Mouse (Mus musculus) CH12.LX (cell line): ENCODE measurements around the gene Hnrnpul1. TPM values are rescaled to one million over a fixed set of nuclear protein-coding genes. Genes with fewer than 3 reads are reported as not detected.
A peak's percentile ranks its signal among the peaks of the same experiment; 100 is the strongest.

ENCODE experiments used
- DNase-seq: peaks from one replicate; pipeline ENCODE4 v3.0.0-alpha.2; 2013; ENCODE audit errors: extremely low read depth
- H3K27ac ChIP-seq: 2 replicates; pipeline ENCODE4 v1.5.1; 2012; ENCODE audit warnings: low read depth, mild to moderate bottlenecking, control low read depth, moderate library complexity; ENCODE audit not compliant: insufficient read depth
- H3K27me3 ChIP-seq: replicated peaks from 2 replicates; pipeline ENCODE3; 2012; ENCODE audit warnings: inconsistent platforms
- H3K36me3 ChIP-seq, 2 experiments: replicated peaks in 1 of 2; 2 replicates each; pipeline versions ENCODE3 to v1.6.1; 2012; ENCODE audit warnings: inconsistent platforms in 1 of 2, low read length in 1 of 2, mild to moderate bottlenecking in 1 of 2, mixed read lengths in 1 of 2, moderate library complexity in 1 of 2; ENCODE audit not compliant: control insufficient read depth in 1 of 2, insufficient read depth in 1 of 2
- H3K4me1 ChIP-seq, 2 experiments: 2 replicates each; pipeline ENCODE4 v1.6.1; 2012; ENCODE audit warnings: inconsistent platforms in 1 of 2, moderate library complexity in 1 of 2; ENCODE audit not compliant: insufficient read depth in 2 of 2, control insufficient read depth in 1 of 2
- H3K4me2 ChIP-seq: 2 replicates; pipeline ENCODE4 v1.6.1; 2012; ENCODE audit warnings: low read depth, mild to moderate bottlenecking, control low read depth; ENCODE audit not compliant: poor library complexity, insufficient read depth, severe bottlenecking
- H3K4me3 ChIP-seq, 3 experiments: fragments of 150-350 bp in 1 of 3; sonication (generic) in 1 of 3; replicated peaks in 1 of 3; 2 replicates each; pipeline versions ENCODE3 to v1.5.1; 2011 to 2012; ENCODE audit warnings: low read depth in 2 of 3, low read length in 2 of 3, mild to moderate bottlenecking in 2 of 3, moderate library complexity in 2 of 3, control low read depth in 1 of 3, improper control_type of control experiment in 1 of 3, inconsistent platforms in 1 of 3, mixed read lengths in 1 of 3; ENCODE audit not compliant: poor library complexity in 1 of 3
- H3K79me2 ChIP-seq: replicated peaks from 2 replicates; pipeline ENCODE4 v1.6.1; 2012; ENCODE audit warnings: mild to moderate bottlenecking, moderate library complexity; ENCODE audit not compliant: control insufficient read depth, poor library complexity, insufficient read depth, severe bottlenecking; ENCODE audit errors: extremely low read depth
- H3K9ac ChIP-seq: 2 replicates; pipeline ENCODE4 v1.6.1; 2012; ENCODE audit warnings: low read depth, mild to moderate bottlenecking, control low read depth, moderate library complexity; ENCODE audit not compliant: insufficient read depth
- H3K9me3 ChIP-seq: replicated peaks from 2 replicates; pipeline ENCODE3; 2012; ENCODE audit warnings: low read length, inconsistent platforms, mixed read lengths
- BHLHE40 ChIP-seq: IDR thresholded peaks from 2 replicates; pipeline ENCODE4 v1.6.1; 2011; ENCODE audit warnings: mild to moderate bottlenecking, low read depth, low read length, improper control_type of control experiment
- CTCF ChIP-seq, 2 experiments: IDR thresholded peaks in 1 of 2; conservative IDR thresholded peaks in 1 of 2; 2 replicates each; pipeline ENCODE4 v1.5.1; 2011 to 2012; ENCODE audit warnings: low read depth in 2 of 2, low read length in 2 of 2, improper control_type of control experiment in 1 of 2, inconsistent platforms in 1 of 2, mild to moderate bottlenecking in 1 of 2, moderate library complexity in 1 of 2
- E2F4 ChIP-seq: IDR thresholded peaks from 2 replicates; pipeline ENCODE4 v1.6.1; 2011; ENCODE audit warnings: low read depth, low read length, improper control_type of control experiment; ENCODE audit not compliant: insufficient replicate concordance
- EP300 ChIP-seq: IDR thresholded peaks from 2 replicates; pipeline ENCODE4 v1.6.1; 2011; ENCODE audit warnings: low read length, improper control_type of control experiment
- ETS1 ChIP-seq: conservative IDR thresholded peaks from 2 replicates; pipeline ENCODE4 v1.6.1; 2012; ENCODE audit warnings: low read depth, mild to moderate bottlenecking, inconsistent platforms, low read length, improper control_type of control experiment, moderate library complexity
- HCFC1 ChIP-seq: IDR thresholded peaks from 2 replicates; pipeline ENCODE4 v1.6.1; 2012; ENCODE audit warnings: low read depth, mild to moderate bottlenecking, inconsistent platforms, low read length, improper control_type of control experiment
- IRF4 ChIP-seq: IDR thresholded peaks from 2 replicates; pipeline ENCODE4 v1.6.1; 2014; ENCODE audit warnings: low read depth, mild to moderate bottlenecking, inconsistent platforms, low read length, improper control_type of control experiment
- JUN ChIP-seq: IDR thresholded peaks from 2 replicates; pipeline ENCODE4 v1.6.1; 2011; ENCODE audit warnings: low read depth, mild to moderate bottlenecking, low read length, improper control_type of control experiment, moderate library complexity; ENCODE audit not compliant: insufficient read depth
- JUND ChIP-seq: conservative IDR thresholded peaks from 2 replicates; pipeline ENCODE4 v1.6.1; 2011; ENCODE audit warnings: low read depth, low read length, improper control_type of control experiment
- MAX ChIP-seq: IDR thresholded peaks from 2 replicates; pipeline ENCODE4 v1.6.1; 2011; ENCODE audit warnings: low read length, improper control_type of control experiment
- MAZ ChIP-seq: IDR thresholded peaks from 2 replicates; pipeline ENCODE4 v1.6.1; 2012; ENCODE audit warnings: low read depth, mild to moderate bottlenecking, inconsistent platforms, low read length, improper control_type of control experiment, moderate library complexity
- MEF2A ChIP-seq: IDR thresholded peaks from 2 replicates; pipeline ENCODE4 v1.6.1; 2014; ENCODE audit warnings: low read depth, mild to moderate bottlenecking, inconsistent platforms, low read length, improper control_type of control experiment, borderline replicate concordance
- MXI1 ChIP-seq: IDR thresholded peaks from 2 replicates; pipeline ENCODE4 v1.6.1; 2011; ENCODE audit warnings: mild to moderate bottlenecking, low read depth, low read length, improper control_type of control experiment
- MYC ChIP-seq: IDR thresholded peaks from 2 replicates; pipeline ENCODE4 v1.6.1; 2011; ENCODE audit warnings: low read depth, mild to moderate bottlenecking, improper control_type of control experiment, low read length
- NELFE ChIP-seq: IDR thresholded peaks from 2 replicates; pipeline ENCODE4 v1.6.1; 2011; ENCODE audit warnings: low read depth, low read length, improper control_type of control experiment
- NRF1 ChIP-seq: IDR thresholded peaks from 2 replicates; pipeline ENCODE4 v1.6.1; 2014; ENCODE audit warnings: low read depth, mild to moderate bottlenecking, inconsistent platforms, low read length, improper control_type of control experiment, moderate library complexity
- PAX5 ChIP-seq: IDR thresholded peaks from 2 replicates; pipeline ENCODE4 v1.6.1; 2012; ENCODE audit warnings: low read length, inconsistent platforms, mixed read lengths
- POLR2A ChIP-seq: IDR thresholded peaks from 2 replicates; pipeline ENCODE4 v1.6.1; 2011; ENCODE audit warnings: low read depth, mild to moderate bottlenecking, improper control_type of control experiment, low read length
- POLR2AphosphoS2 ChIP-seq: IDR thresholded peaks from 2 replicates; pipeline ENCODE4 v1.6.1; 2011; ENCODE audit warnings: low read depth, low read length, improper control_type of control experiment
- RAD21 ChIP-seq: IDR thresholded peaks from 2 replicates; pipeline ENCODE4 v1.6.1; 2011; ENCODE audit warnings: low read depth, mild to moderate bottlenecking, low read length, improper control_type of control experiment, moderate library complexity
- SIN3A ChIP-seq: IDR thresholded peaks from 2 replicates; pipeline ENCODE4 v1.6.1; 2012; ENCODE audit warnings: low read length, improper control_type of control experiment, inconsistent platforms
- SMC3 ChIP-seq: IDR thresholded peaks from 2 replicates; pipeline ENCODE4 v1.6.1; 2011; ENCODE audit warnings: low read depth, low read length, improper control_type of control experiment
- TCF12 ChIP-seq: IDR thresholded peaks from 2 replicates; pipeline ENCODE4 v1.6.1; 2014; ENCODE audit warnings: low read depth, mild to moderate bottlenecking, inconsistent platforms, low read length, improper control_type of control experiment
- UBTF ChIP-seq: IDR thresholded peaks from 2 replicates; pipeline ENCODE4 v1.6.1; 2012; ENCODE audit warnings: low read depth, mild to moderate bottlenecking, inconsistent platforms, low read length, improper control_type of control experiment, moderate library complexity
- USF1 ChIP-seq: IDR thresholded peaks from 2 replicates; pipeline ENCODE4 v1.6.1; 2014; ENCODE audit warnings: low read depth, mild to moderate bottlenecking, inconsistent platforms, low read length, improper control_type of control experiment
- USF2 ChIP-seq: conservative IDR thresholded peaks from 2 replicates; pipeline ENCODE4 v1.6.1; 2011; ENCODE audit warnings: low read depth, low read length, improper control_type of control experiment
- ZC3H11A ChIP-seq: IDR thresholded peaks from 2 replicates; pipeline ENCODE4 v1.6.1; 2012; ENCODE audit warnings: low read depth, mild to moderate bottlenecking, inconsistent platforms, low read length, improper control_type of control experiment
- ZKSCAN1 ChIP-seq: IDR thresholded peaks from 2 replicates; pipeline ENCODE4 v1.6.1; 2012; ENCODE audit warnings: low read depth, inconsistent platforms, low read length, improper control_type of control experiment, borderline replicate concordance
- ZMIZ1 ChIP-seq: IDR thresholded peaks from 2 replicates; pipeline ENCODE4 v1.6.1; 2012; ENCODE audit warnings: low read depth, mild to moderate bottlenecking, inconsistent platforms, low read length, improper control_type of control experiment
- ZNF384 ChIP-seq: IDR thresholded peaks from 2 replicates; pipeline ENCODE4 v1.6.1; 2012; ENCODE audit warnings: low read depth, low read length, improper control_type of control experiment, inconsistent platforms
- dilution Hi-C: fragments of 300-500 bp; cut with MboI; formaldehyde crosslinking; loops from 2 replicates; pipeline ENCODE4 v1.14.3; 2020; ENCODE audit warnings: low sequenced_read_pairs; ENCODE audit not compliant: extremely low pct_unique_long_range_greater_than_20kb, extremely low pct_ligation_motif_present
- in situ Hi-C: fragments of 300-500 bp; cut with MboI; formaldehyde crosslinking; loops from 3 replicates; pipeline ENCODE4 v1.14.3; 2019; ENCODE audit warnings: low sequenced_read_pairs, low pct_ligation_motif_present, low pct_unique_long_range_greater_than_20kb, mixed read lengths
- polyA plus RNA-seq: library from polyadenylated mRNA; unstranded; fragments of >175 nt; gene quantifications from 2 replicates; pipeline ENCODE4 v1.2.1, GENCODE M21; 2012; ENCODE audit warnings: low read depth; ENCODE audit not compliant: insufficient read length
- total RNA-seq, 2 experiments: library from RNA; depleted of rRNA; stranded (reverse); fragments of 300-350 nt in 1 of 2; fragments of >200 nt in 1 of 2; gene quantifications; 2 replicates each; pipeline ENCODE4 v1.2.3; 2012 to 2014

The Hnrnpul1 gene
- total and polyA plus RNA-seq, 3 experiments = 52.6 to 188 (median 72.2) TPM

DNA sequence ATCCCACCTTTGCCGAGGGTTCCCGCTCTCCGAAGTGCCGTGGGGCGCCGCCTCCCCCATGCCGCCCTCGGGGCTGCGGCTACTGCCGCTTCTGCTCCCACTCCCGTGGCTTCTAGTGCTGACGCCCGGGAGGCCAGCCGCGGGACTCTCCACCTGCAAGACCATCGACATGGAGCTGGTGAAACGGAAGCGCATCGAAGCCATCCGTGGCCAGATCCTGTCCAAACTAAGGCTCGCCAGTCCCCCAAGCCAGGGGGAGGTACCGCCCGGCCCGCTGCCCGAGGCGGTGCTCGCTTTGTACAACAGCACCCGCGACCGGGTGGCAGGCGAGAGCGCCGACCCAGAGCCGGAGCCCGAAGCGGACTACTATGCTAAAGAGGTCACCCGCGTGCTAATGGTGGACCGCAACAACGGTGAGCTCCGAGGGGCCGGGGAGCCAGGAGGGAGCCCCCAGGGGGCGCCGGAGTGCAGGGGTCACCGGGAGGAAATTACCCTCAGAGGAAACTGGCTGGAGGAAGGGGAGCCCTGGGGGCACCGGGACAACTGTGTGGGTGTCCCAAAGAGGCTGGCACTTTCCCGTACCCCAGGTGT lies 66.7 kb downstream of the Hnrnpul1 start:
- Histone ChIP-seq H3K9me3 (no peaks in the 10 kb centered on the region), H3K27me3 (no peaks in the 10 kb centered on the region), H3K4me2 (peak overlapping the region; percentile 60), H3K79me2 (peaks cover 25% of the 10 kb centered on the region), H3K27ac (peak overlapping the region; percentile 64), H3K4me1 (peaks cover 21 to 45% of the 10 kb centered on the region in 2 experiments)
- in situ Hi-C loops = no loop called here
- TF ChIP-seq SIN3A (peak; percentile 75), CTCF (conservative IDR thresholded peaks at IDR 0.05 in 1 of 2, IDR thresholded peaks at IDR 0.05 in 1 of 2; ENCODE audit: low read depth in 2 of 2, low read length in 2 of 2) (peak in 1 of 2 experiments; percentile 68; a peak in 2 of 4 replicates), MAX (peak; percentile 15; the same call in 1 of the 2 replicates), NELFE (peak; percentile 18; the same call in 1 of the 2 replicates), JUN (no peak), PAX5 (no peak), ZKSCAN1 (peak; percentile 16; the same call in 1 of the 2 replicates), NRF1 (no peak), ZNF384 (no peak), ZMIZ1 (peak; percentile 43; the same call in 1 of the 2 replicates), USF2 (no peak), UBTF (peak; percentile 91; the same call in 1 of the 2 replicates), RAD21 (no peak; the same call in none of the 2 replicates), ETS1 (0 out of 2 replicates have a peak, but pooled peaks have one; percentile 7), POLR2A (no peak; the same call in 1 of the 2 replicates), TCF12 (peak; percentile 45; the same call in 1 of the 2 replicates), BHLHE40 (no peak), POLR2AphosphoS2 (no peak; the same call in 1 of the 2 replicates), E2F4 (no peak), MYC (no peak; the same call in 1 of the 2 replicates), IRF4 (no peak; the same call in 1 of the 2 replicates), MAZ (peak; percentile 76; the same call in 1 of the 2 replicates), MEF2A (no peak), HCFC1 (peak; percentile 19; the same call in 1 of the 2 replicates), JUND (no peak), MXI1 (peak; percentile 62), EP300 (no peak), SMC3 (peak; percentile 24; the same call in 1 of the 2 replicates), ZC3H11A (no peak), USF1 (no peak)
- TF ChIP-seq, all 38 proteins: peak for 13
- Histone ChIP-seq H3K36me3 (peaks cover 10 to 44% of the 10 kb centered on the region in 2 experiments), H3K4me3 (peak overlapping the region; percentile 73 to 87 (median 83)), H3K9ac (peak overlapping the region; percentile 98)
- dilution Hi-C loops = no loop called here
- DNase-seq = peak; percentile 48
